Mouse (Mus musculus) forebrain, postnatal 0 days (tissue): Measurements from ENCODE around the gene Gm4214. TPM values are rescaled to one million over a fixed set of nuclear protein-coding genes. Genes with fewer than 3 reads are reported as not detected.
"Not testable (repeated sequence)": the region's sequence is repeated elsewhere in the genome, so short reads cannot be mapped to it uniquely, and the experiment has no call there.

Experiments used
- ATAC-seq: fragments of 200-750 bp; cut with Nextera tagmentation; 2 replicates; pipeline ENCODE4 v1.8.0; 2017; ENCODE audit warnings: mild to moderate bottlenecking, moderate library complexity
- DNase-seq: peaks from one replicate; pipeline ENCODE4 v3.0.0-alpha.2; 2015
- H3K27ac ChIP-seq: fragments of 300-500 bp; sonication (generic); 2 replicates; pipeline ENCODE4 v1.5.1; 2014; ENCODE audit warnings: low read depth, mild to moderate bottlenecking, antibody characterized with exemption, low read length, moderate library complexity, mixed read lengths
- H3K27me3 ChIP-seq: fragments of 300-500 bp; sonication (generic); 2 replicates; pipeline ENCODE4 v1.6.1; 2014; ENCODE audit warnings: mild to moderate bottlenecking, low read length, mixed read lengths; ENCODE audit not compliant: insufficient read depth
- H3K36me3 ChIP-seq: fragments of 300-500 bp; sonication (generic); 2 replicates; pipeline ENCODE4 v1.6.1; 2014; ENCODE audit warnings: mild to moderate bottlenecking, moderate library complexity; ENCODE audit not compliant: insufficient read depth
- H3K4me1 ChIP-seq: fragments of 300-500 bp; sonication (generic); 2 replicates; pipeline ENCODE4 v1.6.1; 2014; ENCODE audit warnings: antibody characterized with exemption; ENCODE audit not compliant: insufficient read depth
- H3K4me2 ChIP-seq: fragments of 300-500 bp; sonication (generic); 2 replicates; pipeline ENCODE4 v1.6.1; 2014; ENCODE audit warnings: low read depth, mild to moderate bottlenecking, moderate library complexity
- H3K4me3 ChIP-seq: fragments of 300-500 bp; sonication (generic); 2 replicates; pipeline ENCODE4 v1.5.1; 2014; ENCODE audit warnings: low read depth, low read length, mixed read lengths
- H3K9ac ChIP-seq: fragments of 300-500 bp; sonication (generic); 2 replicates; pipeline ENCODE4 v1.6.1; 2014; ENCODE audit warnings: mild to moderate bottlenecking
- H3K9me3 ChIP-seq: fragments of 300-500 bp; sonication (generic); 2 replicates; pipeline ENCODE4 v1.6.1; 2016; ENCODE audit warnings: low read length
- WGBS: fragments of 180-500 bp; shearing (Covaris S2); extraction: QIAGEN DNeasy Blood & Tissue Kit; methylation state at CpG from one replicate; pipeline ENCODE4 v1.1.7; 2014; 5-methylcytosine and 5-hydroxymethylcytosine counted together
- polyA plus RNA-seq: library from polyadenylated mRNA; unstranded; fragments of >200 nt; fragmentation: Nextera tagmentation; extraction: Ambion mirVana; gene quantifications from 2 replicates; pipeline ENCODE4 v1.2.1, GENCODE M21; 2015
- total RNA-seq: library from RNA; depleted of rRNA; stranded (reverse); fragments of >200 nt; gene quantifications from 2 replicates; pipeline ENCODE4 v1.2.3, GENCODE M21; 2014; rRNA removed

Gm4214 gene
- total RNA-seq (not detected in 2 replicates), polyA plus RNA-seq (not detected in 2 replicates)

- WGBS, result no CpG with 5 or more reads among the region's 5 CpGs
- not testable (repeated sequence) for H3K9ac ChIP-seq, ATAC-seq
These were observed at the start of gene Gm4214 for GRCm38 (mm10) chr7:22984573-22984972. Gene Gm4214 (minus strand): TSS chr7:22984673.

GRCm38 (mm10) chr7:23019823-23020222, 35.4 kb upstream of the Gm4214 start, which contains the start of gene Gm4216:
Gene Gm4216 (minus strand): TSS chr7:23019923.
- H3K9me3 ChIP-seq, H3K4me2 ChIP-seq, H3K27ac ChIP-seq, H3K36me3 ChIP-seq, H3K9ac ChIP-seq, ATAC-seq, H3K27me3 ChIP-seq, DNase-seq, H3K4me1 ChIP-seq, H3K4me3 ChIP-seq: not testable (repeated sequence)
- WGBS, result no CpG with 5 or more reads among the region's 3 CpGs

More at GRCm38 (mm10) chr7:22984573-22984972, at the start of gene Gm4214:
- not testable (repeated sequence) for H3K27me3 ChIP-seq, H3K27ac ChIP-seq, H3K9me3 ChIP-seq, DNase-seq, H3K4me1 ChIP-seq, H3K4me2 ChIP-seq, H3K36me3 ChIP-seq, H3K4me3 ChIP-seq

Other genes with a start within 250 kb of the Gm4214 start
- gene Vmn1r157, start 223.0 kb downstream of the Gm4214 start, total RNA-seq, result not detected in 2 replicates
- gene Vmn1r157, start 223.0 kb downstream of the Gm4214 start, polyA plus RNA-seq, result not detected in 2 replicates
- not detected in 2 replicates for gene Vmn1r158, start 193.9 kb downstream of the Gm4214 start, total RNA-seq
- gene Vmn1r158, start 193.9 kb downstream of the Gm4214 start, polyA plus RNA-seq, result not detected in 2 replicates
- gene Vmn1r159, start 141.1 kb downstream of the Gm4214 start, total RNA-seq, result not detected in 2 replicates
- not detected in 2 replicates for gene Vmn1r159, start 141.1 kb downstream of the Gm4214 start, polyA plus RNA-seq
- gene Vmn1r160, start 113.4 kb downstream of the Gm4214 start, total RNA-seq, result not detected in 2 replicates
- gene Vmn1r160, start 113.4 kb downstream of the Gm4214 start, polyA plus RNA-seq, result not detected in 2 replicates
- not detected in 2 replicates for gene Gm4216, start 35.2 kb upstream of the Gm4214 start, total RNA-seq
- not detected in 2 replicates for gene Gm4216, start 35.2 kb upstream of the Gm4214 start, polyA plus RNA-seq
- gene Vmn1r163, start 70.9 kb upstream of the Gm4214 start, total RNA-seq, result not detected in 2 replicates
- not detected in 2 replicates for gene Vmn1r163, start 70.9 kb upstream of the Gm4214 start, polyA plus RNA-seq
- not detected in 2 replicates for gene Gm8720, start 82.8 kb upstream of the Gm4214 start, total RNA-seq
- gene Gm8720, start 82.8 kb upstream of the Gm4214 start, polyA plus RNA-seq, result not detected in 2 replicates
- not detected in 2 replicates for gene Gm10662, start 159.8 kb upstream of the Gm4214 start, total RNA-seq
- gene Gm10662, start 159.8 kb upstream of the Gm4214 start, polyA plus RNA-seq, result not detected in 2 replicates
- not detected in 2 replicates for gene Vmn1r165, start 232.7 kb upstream of the Gm4214 start, total RNA-seq
- gene Vmn1r165, start 232.7 kb upstream of the Gm4214 start, polyA plus RNA-seq, result not detected in 2 replicates